Mouse (Mus musculus) liver, embryonic 11.5 days (tissue): ENCODE data around the gene Tbx1. TPM values are rescaled to one million over a fixed set of nuclear protein-coding genes. Genes with fewer than 3 reads are reported as not detected.

Experiments
- ATAC-seq: fragments of 200-750 bp; cut with Nextera tagmentation; replicated peaks from 2 replicates; pipeline ENCODE4 v1.8.0; 2017; ENCODE audit warnings: moderate number of reproducible peaks, mild to moderate bottlenecking, moderate TSS enrichment, moderate library complexity; ENCODE audit not compliant: low FRiP score
- DNase-seq: peaks from one replicate; pipeline ENCODE4 v3.0.0-alpha.2; 2017; ENCODE audit warnings: low spot score
- H3K27ac ChIP-seq: fragments of 300-500 bp; sonication (generic); 2 replicates; pipeline ENCODE4 v1.5.1; 2014; ENCODE audit warnings: mild to moderate bottlenecking, low read depth, low read length, control low read depth
- H3K27me3 ChIP-seq: fragments of 300-500 bp; sonication (generic); replicated peaks from 2 replicates; pipeline ENCODE4 v1.6.1; 2014; ENCODE audit warnings: low read length, mixed read lengths; ENCODE audit not compliant: control insufficient read depth, insufficient read depth
- H3K36me3 ChIP-seq: fragments of 300-500 bp; sonication (generic); 2 replicates; pipeline ENCODE4 v1.6.1; 2014; ENCODE audit warnings: mild to moderate bottlenecking, low read length, moderate library complexity, mixed read lengths; ENCODE audit not compliant: control insufficient read depth, insufficient read depth
- H3K4me1 ChIP-seq: fragments of 300-500 bp; sonication (generic); replicated peaks from 2 replicates; pipeline ENCODE4 v1.6.1; 2014; ENCODE audit warnings: low read length, mixed read lengths; ENCODE audit not compliant: control insufficient read depth, insufficient read depth
- H3K4me2 ChIP-seq: fragments of 300-500 bp; sonication (generic); 2 replicates; pipeline ENCODE4 v1.6.1; 2014; ENCODE audit warnings: mild to moderate bottlenecking, control low read depth, moderate library complexity
- H3K4me3 ChIP-seq: fragments of 300-500 bp; sonication (generic); 2 replicates; pipeline ENCODE4 v1.5.1; 2014; ENCODE audit warnings: low read depth, low read length, control low read depth
- H3K9ac ChIP-seq: fragments of 300-500 bp; sonication (generic); 2 replicates; pipeline ENCODE4 v1.6.1; 2014; ENCODE audit warnings: low read depth, low read length, control low read depth
- H3K9me3 ChIP-seq: fragments of 300-500 bp; sonication (generic); 2 replicates; pipeline ENCODE4 v1.6.1; 2016; ENCODE audit warnings: low read length, inconsistent platforms, mixed read lengths; ENCODE audit not compliant: control insufficient read depth
- WGBS: fragments of 180-500 bp; shearing (Covaris S2); extraction: QIAGEN DNeasy Blood & Tissue Kit; methylation state at CpG from one replicate; pipeline ENCODE4 v1.1.7; 2014; 5-methylcytosine and 5-hydroxymethylcytosine counted together
- polyA plus RNA-seq: library from polyadenylated mRNA; unstranded; fragments of >200 nt; fragmentation: Nextera tagmentation; extraction: Ambion mirVana; gene quantifications from 2 replicates; pipeline ENCODE4 v1.2.1, GENCODE M21; 2014

The Tbx1 gene
- polyA plus RNA-seq, 1 experiment from 2014 or later = 0.43 TPM

- ATAC-seq (no peak), DNase-seq (no peak)
- Histone ChIP-seq H3K27ac (no peak overlapping the region), H3K4me1 (peaks cover 21% of the 10 kb centered on the region), H3K36me3 (no peaks in the 10 kb centered on the region), H3K4me3 (no peak overlapping the region), H3K9ac (no peak overlapping the region), H3K27me3 (peaks cover 100% of the 10 kb centered on the region), H3K9me3 (no peaks in the 10 kb centered on the region), H3K4me2 (no peak overlapping the region)
- 39% methylated on average over 14 of the region's 14 CpGs for WGBS
Measured at GRCm38 (mm10) chr16:18625097-18625496, 34.6 kb upstream of the Tbx1 start.

- no peak overlapping the region for H3K4me3 ChIP-seq
- H3K4me2 ChIP-seq = no peak overlapping the region
- H3K4me1 ChIP-seq = peaks cover 21% of the 10 kb centered on the region
- no peaks in the 10 kb centered on the region for H3K9me3 ChIP-seq
- ATAC-seq = no peak
- WGBS = 24% methylated on average over 15 of the region's 15 CpGs
- DNase-seq = no peak
- no peaks in the 10 kb centered on the region for H3K36me3 ChIP-seq
- H3K27ac ChIP-seq = no peak overlapping the region
- H3K9ac ChIP-seq = no peak overlapping the region
- H3K27me3 ChIP-seq = peaks cover 100% of the 10 kb centered on the region
Measured at GRCm38 (mm10) chr16:18624641-18625040, 34.2 kb upstream of the Tbx1 start.

- no peak for DNase-seq
- H3K36me3 ChIP-seq = no peaks in the 10 kb centered on the region
- H3K4me1 ChIP-seq = peaks cover 21% of the 10 kb centered on the region
- H3K9me3 ChIP-seq = no peaks in the 10 kb centered on the region
- WGBS = 29% methylated on average over 15 of the region's 15 CpGs
- H3K27ac ChIP-seq = no peak overlapping the region
- peaks cover 100% of the 10 kb centered on the region for H3K27me3 ChIP-seq
- no peak for ATAC-seq
- no peak overlapping the region for H3K4me2 ChIP-seq
- no peak overlapping the region for H3K9ac ChIP-seq
- H3K4me3 ChIP-seq = no peak overlapping the region
Measured at GRCm38 (mm10) chr16:18623751-18624540, 33.5 kb upstream of the Tbx1 start.

- WGBS = 19% methylated on average over 29 of the region's 29 CpGs
- no peak for ATAC-seq
- no peak for DNase-seq
- H3K27me3 ChIP-seq = peaks cover 98% of the 10 kb centered on the region
- no peak overlapping the region for H3K4me3 ChIP-seq
- H3K4me2 ChIP-seq = 0 out of 2 replicates have a peak overlapping the region, but pooled peaks have one; percentile 7
- no peak overlapping the region for H3K9ac ChIP-seq
- H3K27ac ChIP-seq = no peak overlapping the region
- H3K9me3 ChIP-seq = no peaks in the 10 kb centered on the region
- peaks cover 21% of the 10 kb centered on the region for H3K4me1 ChIP-seq
- H3K36me3 ChIP-seq = no peaks in the 10 kb centered on the region
Measured at GRCm38 (mm10) chr16:18622916-18623750, 32.7 kb upstream of the Tbx1 start.

GRCm38 (mm10) chr16:18622019-18622418, 31.5 kb upstream of the Tbx1 start, which contains the start of gene Gp1bb:
Gene Gp1bb, minus strand, starts transcription at chr16:18622403.
- 2% methylated on average over 17 of the region's 17 CpGs for WGBS
- peaks cover 26% of the 10 kb centered on the region for H3K4me1 ChIP-seq
- DNase-seq = no peak
- H3K4me3 ChIP-seq = peak within 1 kb of the TSS; percentile 51
- H3K27me3 ChIP-seq = peaks cover 91% of the 10 kb centered on the region
- H3K36me3 ChIP-seq = no peaks in the 10 kb centered on the region
- peak within 1 kb of the TSS; percentile 43; the same call in 1 of the 2 replicates for H3K27ac ChIP-seq
- peak within 1 kb of the TSS; percentile 10; the same call in 1 of the 2 replicates for H3K9ac ChIP-seq
- H3K9me3 ChIP-seq = no peaks in the 10 kb centered on the region
- peak within 1 kb of the TSS; percentile 78 for H3K4me2 ChIP-seq
- ATAC-seq = no peak

- Histone ChIP-seq H3K4me3 (peak overlapping the region; percentile 51), H3K4me1 (peaks cover 23% of the 10 kb centered on the region), H3K4me2 (peak overlapping the region; percentile 78), H3K9me3 (no peaks in the 10 kb centered on the region), H3K9ac (peak overlapping the region; percentile 10; the same call in 1 of the 2 replicates), H3K27me3 (peaks cover 91% of the 10 kb centered on the region), H3K27ac (peak overlapping the region; percentile 43; the same call in 1 of the 2 replicates), H3K36me3 (no peaks in the 10 kb centered on the region)
- WGBS = 2% methylated on average over 38 of the region's 38 CpGs
- no peak for ATAC-seq
- DNase-seq = peak; percentile 67
Measured at GRCm38 (mm10) chr16:18621362-18622001, 31.0 kb upstream of the Tbx1 start.

- H3K4me2 ChIP-seq = peak overlapping the region; percentile 78
- H3K9ac ChIP-seq = peak overlapping the region; percentile 10
- WGBS = 1% methylated on average over 73 of the region's 74 CpGs
- no peak for DNase-seq
- peaks cover 18% of the 10 kb centered on the region for H3K4me1 ChIP-seq
- H3K27ac ChIP-seq = no peak overlapping the region
- H3K36me3 ChIP-seq = no peaks in the 10 kb centered on the region
- ATAC-seq = no peak
- H3K9me3 ChIP-seq = no peaks in the 10 kb centered on the region
- peaks cover 88% of the 10 kb centered on the region for H3K27me3 ChIP-seq
- H3K4me3 ChIP-seq = peak overlapping the region; percentile 51
Measured at GRCm38 (mm10) chr16:18620601-18621361, 30.3 kb upstream of the Tbx1 start.

- Histone ChIP-seq H3K4me2 (peak overlapping the region; percentile 78), H3K9ac (no peak overlapping the region), H3K27me3 (peaks cover 82% of the 10 kb centered on the region), H3K4me3 (no peak overlapping the region; the same call in 1 of the 2 replicates), H3K4me1 (peaks cover 18% of the 10 kb centered on the region), H3K9me3 (no peaks in the 10 kb centered on the region), H3K27ac (no peak overlapping the region), H3K36me3 (no peaks in the 10 kb centered on the region)
- WGBS = 32% methylated on average over 6 of the region's 6 CpGs
- no peak for DNase-seq
- no peak for ATAC-seq
Measured at GRCm38 (mm10) chr16:18620201-18620600, 29.7 kb upstream of the Tbx1 start.
